Mouse (Mus musculus): ENCODE data around the gene E2f8. TPM values are rescaled to one million over a fixed set of nuclear protein-coding genes. Genes with fewer than 3 reads are reported as not detected.

E2f8 gene
- polyA plus RNA-seq, 1 experiment = 19.7 TPM

DNA sequence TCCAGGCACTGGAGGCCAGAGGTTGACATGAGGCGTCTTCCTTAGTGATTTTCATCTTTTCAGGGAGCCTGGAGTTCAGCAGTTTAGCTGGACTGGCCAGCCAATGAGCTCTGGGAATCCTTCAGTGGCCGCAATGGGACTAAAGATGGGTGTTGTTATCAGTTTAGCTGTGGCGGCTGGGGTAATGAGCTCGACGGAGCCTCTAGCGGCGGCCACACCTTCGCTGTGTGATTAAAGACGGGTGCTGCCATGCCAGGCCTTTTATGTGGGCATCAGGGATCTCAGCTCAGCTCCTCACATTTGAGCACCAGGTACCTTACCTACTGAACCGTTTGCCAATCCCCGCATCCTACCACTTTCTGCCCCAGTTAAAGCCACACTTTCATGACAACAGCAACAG lies 10.1 kb downstream of the E2f8 start:
- peaks cover 79% of the 10 kb centered on the region for H3K36me3 ChIP-seq (ENCODE audit: control insufficient read depth, insufficient read depth)
- TF ChIP-seq REST (IDR thresholded peaks at IDR 0.05; ENCODE audit: insufficient read depth, insufficient read length) (no peak), POLR2A (IDR thresholded peaks at IDR 0.05; ENCODE audit: insufficient read length, low read depth) (no peak), SRF (IDR thresholded peaks at IDR 0.05; ENCODE audit: control insufficient read depth, insufficient read length, low read depth) (no peak), USF1 (IDR thresholded peaks at IDR 0.05; ENCODE audit: low read depth) (no peak), MYOD1 (IDR thresholded peaks at IDR 0.05; ENCODE audit: control insufficient read depth in 1 of 3, insufficient read length in 2 of 3, low read depth in 2 of 3) (no peak), POLR2AphosphoS2 (IDR thresholded peaks at IDR 0.05; ENCODE audit: insufficient read length, low read depth) (no peak), E2F4 (IDR thresholded peaks at IDR 0.05; ENCODE audit: insufficient read depth) (no peak), MYOG (IDR thresholded peaks at IDR 0.05; ENCODE audit: control insufficient read depth in 1 of 3, insufficient read depth in 1 of 3, insufficient read length in 2 of 3, low read depth in 2 of 3) (no peak), TCF12 (IDR thresholded peaks at IDR 0.05; ENCODE audit: insufficient read depth, poor library complexity, severe bottlenecking) (no peak), MAX (IDR thresholded peaks at IDR 0.05; ENCODE audit: low read depth) (no peak), TCF3 (IDR thresholded peaks at IDR 0.05; ENCODE audit: insufficient read length, low read depth) (no peak), CEBPB (IDR thresholded peaks at IDR 0.05; ENCODE audit: insufficient read depth, poor library complexity, severe bottlenecking) (no peak)
- H3K27me3 ChIP-seq (ENCODE audit: control insufficient read depth, insufficient read depth, insufficient read length) = no peaks in the 10 kb centered on the region
- H3K4me3 ChIP-seq = no peak overlapping the region
- no peak overlapping the region for H3ac ChIP-seq (ENCODE audit: control insufficient read depth, insufficient read length)
- no peak overlapping the region for H3K4me2 ChIP-seq (ENCODE audit: low read depth)
- peaks cover 20% of the 10 kb centered on the region for H3K79me2 ChIP-seq (ENCODE audit: control insufficient read depth, insufficient read depth)

DNA sequence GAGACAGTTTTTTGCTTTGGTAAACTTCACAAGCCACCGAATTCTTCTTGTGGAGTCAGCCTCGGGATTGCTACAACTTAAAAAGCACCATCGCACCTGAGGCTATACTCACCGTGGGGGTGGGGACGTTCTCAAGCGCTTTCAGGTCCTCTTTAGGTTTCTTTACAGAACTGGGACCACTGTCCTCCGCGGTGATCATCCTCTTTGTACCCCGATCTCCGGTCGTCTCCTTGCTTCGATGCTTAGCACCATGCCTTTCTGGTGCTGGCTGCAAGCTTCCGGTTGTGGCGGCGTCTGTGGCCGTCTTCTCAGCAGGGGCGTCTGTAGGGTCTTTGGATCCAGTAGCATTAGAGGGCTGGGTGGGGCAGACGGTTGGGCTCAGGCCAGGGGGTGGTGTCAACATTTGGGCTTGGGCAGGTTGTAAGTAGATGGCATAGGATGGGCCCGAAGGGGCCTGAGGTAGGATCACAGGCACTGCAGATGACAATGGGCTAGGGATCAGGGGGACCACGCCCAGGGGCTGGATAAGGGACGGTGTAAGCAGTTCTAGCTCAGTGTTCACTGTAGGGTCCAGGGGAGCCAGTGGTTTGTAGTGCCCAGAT lies 10.7 kb downstream of the E2f8 start:
- Histone ChIP-seq H3K36me3 (ENCODE audit: control insufficient read depth, insufficient read depth) (peaks cover 81% of the 10 kb centered on the region), H3K4me3 (no peak overlapping the region), H3K4me2 (ENCODE audit: low read depth) (peak overlapping the region; percentile 24), H3K27me3 (ENCODE audit: control insufficient read depth, insufficient read depth, insufficient read length) (no peaks in the 10 kb centered on the region), H3ac (ENCODE audit: control insufficient read depth, insufficient read length) (no peak overlapping the region), H3K79me2 (ENCODE audit: control insufficient read depth, insufficient read depth) (peaks cover 14% of the 10 kb centered on the region)
- no peak for TF ChIP-seq SRF (IDR thresholded peaks at IDR 0.05; ENCODE audit: control insufficient read depth, insufficient read length, low read depth)
- peak; percentile 41 for TF ChIP-seq POLR2AphosphoS2 (IDR thresholded peaks at IDR 0.05; ENCODE audit: insufficient read length, low read depth)

DNA sequence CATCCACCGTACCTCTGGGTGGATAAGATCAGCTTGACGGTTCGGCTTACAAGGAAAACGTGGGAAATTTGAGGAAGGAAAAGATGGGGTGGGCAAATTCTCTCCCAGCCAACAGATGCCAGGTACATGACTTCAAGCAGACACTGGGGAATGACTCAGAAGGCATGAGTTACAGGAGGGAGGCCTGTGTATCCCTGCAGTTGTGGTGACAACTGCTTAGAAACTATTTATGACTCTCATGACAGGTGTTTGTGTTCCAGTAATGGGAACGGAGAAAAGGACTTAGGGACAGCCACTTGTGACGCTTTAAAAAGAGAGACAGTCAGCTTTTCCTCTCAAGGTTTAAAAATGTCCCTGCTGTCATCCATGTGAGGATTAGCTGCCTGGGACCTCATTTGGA lies 11.3 kb downstream of the E2f8 start:
- Histone ChIP-seq H3K36me3 (ENCODE audit: control insufficient read depth, insufficient read depth) (peaks cover 82% of the 10 kb centered on the region), H3K27me3 (ENCODE audit: control insufficient read depth, insufficient read depth, insufficient read length) (no peaks in the 10 kb centered on the region), H3K4me3 (no peak overlapping the region), H3K79me2 (ENCODE audit: control insufficient read depth, insufficient read depth) (peaks cover 11% of the 10 kb centered on the region), H3K4me2 (ENCODE audit: low read depth) (no peak overlapping the region), H3ac (ENCODE audit: control insufficient read depth, insufficient read length) (no peak overlapping the region)
- peak; percentile 65 to 94 (median 81) for TF ChIP-seq MYOD1 (IDR thresholded peaks at IDR 0.05; ENCODE audit: control insufficient read depth in 1 of 3, insufficient read length in 2 of 3, low read depth in 2 of 3)
- TF ChIP-seq MAX (IDR thresholded peaks at IDR 0.05; ENCODE audit: low read depth) = no peak
- no peak for TF ChIP-seq USF1 (IDR thresholded peaks at IDR 0.05; ENCODE audit: low read depth)
- TF ChIP-seq REST (IDR thresholded peaks at IDR 0.05; ENCODE audit: insufficient read depth, insufficient read length) = no peak
- peak in 2 of 3 experiments; percentile 87 to 97 for TF ChIP-seq MYOG (IDR thresholded peaks at IDR 0.05; ENCODE audit: control insufficient read depth in 1 of 3, insufficient read depth in 1 of 3, insufficient read length in 2 of 3, low read depth in 2 of 3)
- TF ChIP-seq TCF3 (IDR thresholded peaks at IDR 0.05; ENCODE audit: insufficient read length, low read depth) = peak; percentile 45
- no peak for TF ChIP-seq POLR2AphosphoS2 (IDR thresholded peaks at IDR 0.05; ENCODE audit: insufficient read length, low read depth)
- TF ChIP-seq POLR2A (IDR thresholded peaks at IDR 0.05; ENCODE audit: insufficient read length, low read depth) = no peak
- peak; percentile 95 for TF ChIP-seq TCF12 (IDR thresholded peaks at IDR 0.05; ENCODE audit: insufficient read depth, poor library complexity, severe bottlenecking)

DNA sequence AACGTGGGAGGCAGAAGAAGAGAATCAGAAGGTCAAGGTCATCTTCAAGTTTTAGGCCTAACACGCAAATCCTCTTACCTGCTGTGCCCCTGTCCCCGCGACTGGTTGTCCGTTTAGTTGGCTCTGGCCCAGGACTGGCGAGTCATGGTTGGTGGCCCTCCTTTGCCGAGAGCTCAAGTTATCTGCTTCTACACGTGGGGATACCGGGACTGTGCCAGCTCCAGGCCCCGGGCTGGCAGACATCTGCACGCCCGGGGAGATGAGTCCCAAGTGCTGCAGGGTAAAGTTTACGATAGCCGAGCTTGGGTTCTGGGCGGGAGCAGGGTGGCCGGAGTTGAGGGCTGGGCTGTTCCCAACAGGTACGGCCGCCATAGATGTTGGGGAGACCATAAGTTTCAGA lies 13.8 kb downstream of the E2f8 start:
- H3K4me2 ChIP-seq (ENCODE audit: low read depth) = no peak overlapping the region
- no peak overlapping the region for H3K4me3 ChIP-seq
- H3K36me3 ChIP-seq (ENCODE audit: control insufficient read depth, insufficient read depth) = peaks cover 68% of the 10 kb centered on the region
- TF ChIP-seq POLR2A (IDR thresholded peaks at IDR 0.05; ENCODE audit: insufficient read length, low read depth) (peak; percentile 9), CEBPB (IDR thresholded peaks at IDR 0.05; ENCODE audit: insufficient read depth, poor library complexity, severe bottlenecking) (no peak)
- H3K27me3 ChIP-seq (ENCODE audit: control insufficient read depth, insufficient read depth, insufficient read length) = no peaks in the 10 kb centered on the region
- H3K79me2 ChIP-seq (ENCODE audit: control insufficient read depth, insufficient read depth) = peaks cover 6% of the 10 kb centered on the region
- H3ac ChIP-seq (ENCODE audit: control insufficient read depth, insufficient read length) = no peak overlapping the region

DNA sequence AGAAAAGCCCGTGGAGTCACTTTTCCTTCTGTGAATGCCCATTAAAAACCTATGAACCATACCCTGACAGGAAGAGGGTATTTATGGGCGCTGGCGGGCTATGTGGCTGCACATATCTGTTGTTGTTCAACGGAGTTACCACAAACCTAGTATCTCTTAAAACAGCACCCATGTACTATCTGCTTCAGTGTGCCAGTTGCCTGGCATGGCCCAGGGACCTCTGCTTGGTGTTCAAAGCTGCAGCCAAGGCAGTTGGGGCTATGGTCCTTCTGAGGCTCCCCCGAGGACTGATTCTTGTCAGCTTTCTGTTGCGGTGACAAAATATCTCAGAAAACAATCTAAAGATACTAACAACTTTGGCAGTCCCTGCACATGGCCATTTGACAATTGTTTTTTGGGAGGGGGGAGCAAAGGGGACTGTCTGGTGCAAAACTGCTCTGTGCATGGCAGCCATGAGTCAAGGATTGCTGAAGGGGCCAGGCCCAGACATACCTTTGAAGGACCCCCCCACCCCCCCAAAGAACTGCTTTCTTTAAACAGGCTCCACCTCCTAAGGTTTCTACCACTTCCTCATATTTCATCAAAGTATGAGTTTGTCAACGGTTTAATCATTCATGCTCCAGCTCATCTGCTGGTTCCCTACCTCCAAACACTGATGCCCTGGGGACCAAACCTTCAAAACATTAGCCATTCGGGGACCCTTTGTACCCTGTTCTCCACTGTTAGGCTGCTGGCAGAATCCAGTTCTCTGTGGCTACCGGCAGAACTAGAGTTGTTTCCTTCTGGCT lies 16.5 kb downstream of the E2f8 start:
- Histone ChIP-seq H3K4me2 (ENCODE audit: low read depth) (no peak overlapping the region), H3K79me2 (ENCODE audit: control insufficient read depth, insufficient read depth) (peaks cover 6% of the 10 kb centered on the region), H3ac (ENCODE audit: control insufficient read depth, insufficient read length) (no peak overlapping the region), H3K27me3 (ENCODE audit: control insufficient read depth, insufficient read depth, insufficient read length) (no peaks in the 10 kb centered on the region), H3K4me3 (no peak overlapping the region), H3K36me3 (ENCODE audit: control insufficient read depth, insufficient read depth) (peaks cover 44% of the 10 kb centered on the region)
- TF ChIP-seq POLR2AphosphoS2 (IDR thresholded peaks at IDR 0.05; ENCODE audit: insufficient read length, low read depth) (peak; percentile 8), REST (IDR thresholded peaks at IDR 0.05; ENCODE audit: insufficient read depth, insufficient read length) (no peak)
